Mouse (Mus musculus) megakaryocyte-erythroid progenitor cell, adult 5-6 weeks (primary cell): ENCODE measurements around the gene Abtb1. TPM values are rescaled to one million over a fixed set of nuclear protein-coding genes. Genes with fewer than 3 reads are reported as not detected.

ENCODE experiments used
- ATAC-seq: replicated peaks from 2 replicates; pipeline ENCODE4 v1.8.0; 2016; ENCODE audit warnings: mild to moderate bottlenecking, inconsistent platforms; ENCODE audit not compliant: severe bottlenecking, poor library complexity, low FRiP score, low TSS enrichment
- total RNA-seq, 2 experiments: library from RNA; stranded (forward) in 1 of 2; stranded (reverse) in 1 of 2; fragments of 200-1000, 215-1000 nt in 1 of 2; fragments of >200 nt in 1 of 2; fragmentation: Nextera tagmentation in 1 of 2; gene quantifications; 2 replicates each; pipeline ENCODE4 v1.2.3; 2014 to 2017

Gene Abtb1
- total RNA-seq (2014; fragmentation: Nextera tagmentation): 16.9 and 47.2 TPM in 2 replicates
- 30.6 and 44.0 TPM in 2 replicates for total RNA-seq (2017)

- ATAC-seq: peak; percentile 82
These were observed at the start of gene Abtb1 for GRCm38 (mm10) chr6:88841781-88842689. Gene Abtb1 (minus strand): TSS chr6:88841984.

- no peak for ATAC-seq
These were observed 49.0 kb upstream of the Abtb1 start for GRCm38 (mm10) chr6:88890832-88891231.

GRCm38 (mm10) chr6:88889410-88890042 lies 47.7 kb upstream of the Abtb1 start:
- ATAC-seq: no peak

- no peak for ATAC-seq
These were observed 44.7 kb upstream of the Abtb1 start for GRCm38 (mm10) chr6:88886417-88886967.

GRCm38 (mm10) chr6:88885644-88886416 lies 44.0 kb upstream of the Abtb1 start:
- ATAC-seq: no peak

- ATAC-seq: no peak
These were observed 42.9 kb upstream of the Abtb1 start for GRCm38 (mm10) chr6:88884690-88885089.

- ATAC-seq: no peak
These were observed 42.4 kb upstream of the Abtb1 start for GRCm38 (mm10) chr6:88884195-88884594.

- no peak for ATAC-seq
These were observed 39.5 kb upstream of the Abtb1 start for GRCm38 (mm10) chr6:88881334-88881733.

- ATAC-seq: no peak
These were observed 37.7 kb upstream of the Abtb1 start for GRCm38 (mm10) chr6:88879471-88879870.

GRCm38 (mm10) chr6:88874868-88875508 lies 33.2 kb upstream of the Abtb1 start, which contains the start of gene Podxl2:
Gene Podxl2 (minus strand): TSS chr6:88875044.
- peak; percentile 18; the same call in 1 of the 2 replicates for ATAC-seq

- peak; percentile 22; the same call in 1 of the 2 replicates for ATAC-seq
These were observed 32.4 kb upstream of the Abtb1 start for GRCm38 (mm10) chr6:88873965-88874867.

GRCm38 (mm10) chr6:88872811-88873210 lies 31.0 kb upstream of the Abtb1 start:
- no peak for ATAC-seq

GRCm38 (mm10) chr6:88871546-88871945 lies 29.8 kb upstream of the Abtb1 start:
- no peak for ATAC-seq

GRCm38 (mm10) chr6:88870594-88870993 lies 28.8 kb upstream of the Abtb1 start:
- no peak for ATAC-seq

GRCm38 (mm10) chr6:88869459-88869858 lies 27.7 kb upstream of the Abtb1 start:
- no peak for ATAC-seq

GRCm38 (mm10) chr6:88865704-88866103 lies 23.9 kb upstream of the Abtb1 start:
- no peak for ATAC-seq

- ATAC-seq: peak; percentile 81
These were observed 19.1 kb upstream of the Abtb1 start for GRCm38 (mm10) chr6:88860914-88861313.

GRCm38 (mm10) chr6:88858341-88858740 lies 16.6 kb upstream of the Abtb1 start:
- no peak for ATAC-seq
